Mouse (Mus musculus) ES-E14 (cell line): ENCODE measurements around the gene Mgat3. TPM values are rescaled to one million over a fixed set of nuclear protein-coding genes. Genes with fewer than 3 reads are reported as not detected.

Source experiments
- DNase-seq: peaks from one replicate; pipeline ENCODE4 v3.0.0-alpha.2; 2013; ENCODE audit warnings: low read depth, low spot score
- H3K27ac ChIP-seq: 2 replicates; pipeline ENCODE4 v1.5.1; 2012; ENCODE audit warnings: low read depth, mild to moderate bottlenecking, low read length, moderate library complexity, mixed read lengths; ENCODE audit not compliant: poor library complexity, insufficient read depth, severe bottlenecking
- H3K36me3 ChIP-seq: 2 replicates; pipeline ENCODE4 v1.6.1; 2012; ENCODE audit warnings: mild to moderate bottlenecking, low read length, moderate library complexity, mixed read lengths; ENCODE audit not compliant: control insufficient read depth, poor library complexity, insufficient read depth, severe bottlenecking
- H3K4me1 ChIP-seq, 2 experiments: fragments of 150-350 bp in 1 of 2; sonication (generic) in 1 of 2; 2 replicates each; pipeline ENCODE4 v1.6.1; 2012; ENCODE audit warnings: low read length in 2 of 2, mild to moderate bottlenecking in 1 of 2, mixed read lengths in 1 of 2; ENCODE audit not compliant: control insufficient read depth in 2 of 2, insufficient read depth in 2 of 2, poor library complexity in 1 of 2
- H3K4me3 ChIP-seq, 2 experiments: fragments of 150-350 bp in 1 of 2; sonication (generic) in 1 of 2; 2 replicates each; pipeline ENCODE4 v1.5.1; 2012; ENCODE audit warnings: low read length in 2 of 2, low read depth in 1 of 2, mild to moderate bottlenecking in 1 of 2, mixed read lengths in 1 of 2; ENCODE audit not compliant: insufficient read depth in 1 of 2, poor library complexity in 1 of 2, severe bottlenecking in 1 of 2
- H3K9ac ChIP-seq: 2 replicates; pipeline ENCODE4 v1.6.1; 2012; ENCODE audit warnings: low read depth, mild to moderate bottlenecking, low read length, mixed read lengths; ENCODE audit not compliant: poor library complexity, insufficient read depth, severe bottlenecking
- H3K9me3 ChIP-seq: fragments of 150-350 bp; sonication (generic); 2 replicates; pipeline ENCODE4 v1.6.1; 2012; ENCODE audit warnings: low read depth, mild to moderate bottlenecking, low read length; ENCODE audit not compliant: control insufficient read depth, insufficient read depth
- CHD2 ChIP-seq: IDR thresholded peaks from 2 replicates; pipeline ENCODE4 v1.6.1; 2014; ENCODE audit warnings: mild to moderate bottlenecking, low read depth, low read length, inconsistent platforms
- HCFC1 ChIP-seq: IDR thresholded peaks from 2 replicates; pipeline ENCODE4 v1.6.1; 2012; ENCODE audit warnings: low read length, inconsistent platforms, borderline replicate concordance; ENCODE audit not compliant: insufficient read depth
- MAFK ChIP-seq: IDR thresholded peaks from 2 replicates; pipeline ENCODE4 v1.6.1; 2014; ENCODE audit warnings: mild to moderate bottlenecking, low read depth, low read length, inconsistent platforms; ENCODE audit not compliant: insufficient read depth
- ZC3H11A ChIP-seq: IDR thresholded peaks from 2 replicates; pipeline ENCODE4 v1.6.1; 2012; ENCODE audit warnings: low read depth, mild to moderate bottlenecking, inconsistent platforms, low read length, borderline replicate concordance
- ZNF384 ChIP-seq: IDR thresholded peaks from 2 replicates; pipeline ENCODE4 v1.6.1; 2012; ENCODE audit warnings: low read depth, low read length, inconsistent platforms
- in situ Hi-C, 2 experiments: fragments of 600-800 bp; cut with MboI; formaldehyde crosslinking; loops; one replicate each; pipeline ENCODE4 v1.15.1; 2025; ENCODE audit warnings: low sequenced_read_pairs in 2 of 2, inconsistent platforms in 1 of 2; ENCODE audit not compliant: unreplicated experiment in 2 of 2
- total RNA-seq: library from RNA; depleted of rRNA; stranded (reverse); fragments of 300-350 nt; gene quantifications from 2 replicates; pipeline ENCODE4 v1.2.3, GENCODE M21; 2012

Mgat3 gene
- total RNA-seq, 1 experiment, result 8.5 TPM

GRCm38 (mm10) chr15:80219705-80220657, 46.5 kb downstream of the Mgat3 start:
- Histone ChIP-seq H3K4me1 (peaks cover 4 to 9% of the 10 kb centered on the region in 2 experiments; a peak in 1 of 4 replicates), H3K9ac (peak overlapping the region; percentile 67), H3K9me3 (no peaks in the 10 kb centered on the region), H3K27ac (peak overlapping the region; percentile 93), H3K4me3 (peak overlapping the region; percentile 34 to 49), H3K36me3 (no peaks in the 10 kb centered on the region)
- in situ Hi-C loops, result loop anchor here in 1 of 2 experiments (10.0 kb wide), 1 partner anchor 105 kb away; no protein-coding TSS in a partner anchor
- TF ChIP-seq MAFK, result no peak
- no peak for DNase-seq

- Histone ChIP-seq H3K4me1 (peaks cover 3 to 7% of the 10 kb centered on the region in 2 experiments; a peak in 1 of 4 replicates), H3K27ac (peak overlapping the region; percentile 35; the same call in 1 of the 2 replicates), H3K9ac (no peak overlapping the region), H3K9me3 (no peaks in the 10 kb centered on the region), H3K4me3 (no peak overlapping the region), H3K36me3 (no peaks in the 10 kb centered on the region)
- TF ChIP-seq CHD2, result no peak
- no peak for DNase-seq
- in situ Hi-C loops, result loop anchor here in 1 of 2 experiments (10.0 kb wide), 1 partner anchor 106 kb away; no protein-coding TSS in a partner anchor
These were observed 47.5 kb downstream of the Mgat3 start for GRCm38 (mm10) chr15:80221031-80221430.

GRCm38 (mm10) chr15:80223751-80224150, 50.2 kb downstream of the Mgat3 start:
- Histone ChIP-seq H3K27ac (no peak overlapping the region), H3K36me3 (no peaks in the 10 kb centered on the region), H3K4me1 (peaks cover 5 to 7% of the 10 kb centered on the region in 2 experiments; a peak in 1 of 4 replicates), H3K4me3 (no peak overlapping the region), H3K9me3 (no peaks in the 10 kb centered on the region), H3K9ac (no peak overlapping the region)
- no peak for DNase-seq
- no peak for TF ChIP-seq MAFK
- no peak for TF ChIP-seq CHD2
- no peak for TF ChIP-seq ZC3H11A
- TF ChIP-seq HCFC1, result no peak
- TF ChIP-seq ZNF384, result no peak
- in situ Hi-C loops, result loop anchor here in 1 of 2 experiments (10.0 kb wide), 1 partner anchor 109 kb away; no protein-coding TSS in a partner anchor

GRCm38 (mm10) chr15:80225208-80225607, 51.7 kb downstream of the Mgat3 start:
- no peak overlapping the region for H3K27ac ChIP-seq
- no peaks in the 10 kb centered on the region for H3K36me3 ChIP-seq
- H3K9me3 ChIP-seq, result no peaks in the 10 kb centered on the region
- TF ChIP-seq HCFC1 (no peak), ZNF384 (no peak), CHD2 (no peak), MAFK (no peak), ZC3H11A (no peak)
- no peak overlapping the region; the same call in 1 of the 2 replicates for H3K9ac ChIP-seq
- in situ Hi-C loops, result loop anchor here in 1 of 2 experiments (10.0 kb wide), 1 partner anchor 110 kb away; no protein-coding TSS in a partner anchor
- DNase-seq, result peak; percentile 84
- peaks cover 5 to 9% of the 10 kb centered on the region in 2 experiments; a peak in 1 of 4 replicates for H3K4me1 ChIP-seq
- H3K4me3 ChIP-seq, result no peak overlapping the region
